In genomic region chr2:127364452-127364851, GRCm38 (mm10) we compare ENCODE assay signal across 12 mouse cellular contexts. TPM values are rescaled to one million over a fixed set of nuclear protein-coding genes. Genes with fewer than 3 reads are reported as not detected.
DNase-seq lines count a peak whose midpoint lies in the region; ATAC-seq lines count a peak whose summit lies in the region.
"Had no signal": no experiment of that assay in that cellular context is flagged by ENCODE, and none has a peak within 500 bp of the region (broad histone marks: within the 10 kb centered on the region; RNA-seq: fewer than 3 reads in every experiment).

No protein-coding gene starts in this region.

- no peak overlapping the region for H3K9ac ChIP-seq in forebrain, embryonic 11.5 days (ENCODE audit: low read length)
- no peak overlapping the region; the same call in 1 of the 2 replicates for H3K9ac ChIP-seq in forebrain, embryonic 12.5 days
- no peak overlapping the region for H3K9ac ChIP-seq in midbrain, embryonic 15.5 days
- no peak overlapping the region for H3K9ac ChIP-seq in limb, embryonic 15.5 days
- H3K9ac ChIP-seq: neural tube, embryonic 12.5 days had no signal

- H3K4me1 ChIP-seq in forebrain, embryonic 11.5 days (replicated peaks; ENCODE audit: control insufficient read depth, insufficient read depth, low read length): peaks cover 4% of the 10 kb centered on the region
- peaks cover 14% of the 10 kb centered on the region for H3K4me1 ChIP-seq in forebrain, embryonic 12.5 days
- H3K4me1 ChIP-seq in midbrain, embryonic 10.5 days: peaks cover 17% of the 10 kb centered on the region
- peaks cover 17% of the 10 kb centered on the region for H3K4me1 ChIP-seq in midbrain, embryonic 15.5 days
- peaks cover 16% of the 10 kb centered on the region for H3K4me1 ChIP-seq in limb, embryonic 15.5 days

- H3K4me3 ChIP-seq in forebrain, embryonic 11.5 days (ENCODE audit: low read depth, low read length): peak overlapping the region; percentile 37
- H3K4me3 ChIP-seq in forebrain, embryonic 12.5 days (replicated peaks): no peak overlapping the region
- H3K4me3 ChIP-seq in midbrain, embryonic 10.5 days: peak overlapping the region; percentile 59
- no peak overlapping the region for H3K4me3 ChIP-seq in midbrain, embryonic 15.5 days
- 0 out of 2 replicates have a peak overlapping the region, but pooled peaks have one; percentile 45 for H3K4me3 ChIP-seq in limb, embryonic 15.5 days

- peaks cover 43% of the 10 kb centered on the region for H3K27me3 ChIP-seq in forebrain, embryonic 11.5 days (ENCODE audit: control insufficient read depth, insufficient read depth, low read length)
- H3K27me3 ChIP-seq in forebrain, embryonic 12.5 days: peaks cover 87% of the 10 kb centered on the region
- H3K27me3 ChIP-seq in midbrain, embryonic 10.5 days (ENCODE audit: low read depth, poor library complexity, severe bottlenecking): peaks cover 78% of the 10 kb centered on the region
- H3K27me3 ChIP-seq in midbrain, embryonic 15.5 days (replicated peaks): peaks cover 66% of the 10 kb centered on the region
- peaks cover 77% of the 10 kb centered on the region for H3K27me3 ChIP-seq in limb, embryonic 15.5 days

- no peak for ATAC-seq in forebrain, embryonic 11.5 days (replicated peaks; ENCODE audit: low FRiP score)
- ATAC-seq in forebrain, embryonic 12.5 days (ENCODE audit: low FRiP score): no peak
- ATAC-seq in midbrain, embryonic 15.5 days (replicated peaks): no peak
- no peak for ATAC-seq in limb, embryonic 15.5 days (ENCODE audit: insufficient number of reproducible peaks, low FRiP score, low TSS enrichment, low read depth)

- no peak for DNase-seq in forebrain, embryonic 11.5 days (ENCODE audit: low spot score)
- no peak for DNase-seq in midbrain, embryonic 10.5 days (ENCODE audit: low spot score)
- DNase-seq in testis, postnatal 14 days (ENCODE audit: low spot score): no peak
- DNase-seq in urinary bladder, postnatal 36 days (ENCODE audit: low spot score in 2 of 2): no peak
- DNase-seq in adrenal gland, postnatal 10 days: no peak
- DNase-seq: adrenal gland, postnatal 14 days; layer of hippocampus, adult 9-11 months had no signal

- no peaks in the 10 kb centered on the region for H3K36me3 ChIP-seq in forebrain, embryonic 11.5 days (ENCODE audit: control insufficient read depth, insufficient read depth, low read length)
- H3K36me3 ChIP-seq in forebrain, embryonic 12.5 days (replicated peaks): no peaks in the 10 kb centered on the region
- H3K36me3 ChIP-seq in midbrain, embryonic 10.5 days: no peaks in the 10 kb centered on the region
- no peaks in the 10 kb centered on the region for H3K36me3 ChIP-seq in midbrain, embryonic 15.5 days (replicated peaks)
- H3K36me3 ChIP-seq in limb, embryonic 15.5 days: no peaks in the 10 kb centered on the region
- H3K36me3 ChIP-seq: neural tube, embryonic 12.5 days had no signal

- no peak overlapping the region for H3K4me2 ChIP-seq in forebrain, embryonic 11.5 days (ENCODE audit: low read depth, low read length, severe bottlenecking)
- no peak overlapping the region for H3K4me2 ChIP-seq in forebrain, embryonic 12.5 days
- H3K4me2 ChIP-seq in midbrain, embryonic 15.5 days: no peak overlapping the region
- no peak overlapping the region for H3K4me2 ChIP-seq in limb, embryonic 15.5 days

- no peaks in the 10 kb centered on the region for H3K9me3 ChIP-seq in forebrain, embryonic 11.5 days (ENCODE audit: control insufficient read depth, low read length)
- no peaks in the 10 kb centered on the region for H3K9me3 ChIP-seq in forebrain, embryonic 12.5 days
- H3K9me3 ChIP-seq in midbrain, embryonic 10.5 days (replicated peaks): no peaks in the 10 kb centered on the region
- H3K9me3 ChIP-seq in midbrain, embryonic 15.5 days: no peaks in the 10 kb centered on the region
- no peaks in the 10 kb centered on the region for H3K9me3 ChIP-seq in limb, embryonic 15.5 days
- H3K9me3 ChIP-seq: neural tube, embryonic 12.5 days had no signal

- 23% methylated on average over 8 of the region's 8 CpGs for WGBS in forebrain, embryonic 11.5 days
- 20% methylated on average over 8 of the region's 8 CpGs for whole genome bisulfite sequencing in forebrain, embryonic 12.5 days
- 23% methylated on average over 8 of the region's 8 CpGs for WGBS in midbrain, embryonic 10.5 days
- 15% methylated on average over 8 of the region's 8 CpGs for WGBS in midbrain, embryonic 15.5 days
- 13% methylated on average over 8 of the region's 8 CpGs for WGBS in limb, embryonic 15.5 days

- no peak overlapping the region for H3K27ac ChIP-seq in forebrain, embryonic 11.5 days (ENCODE audit: low read depth, low read length)
- no peak overlapping the region for H3K27ac ChIP-seq in forebrain, embryonic 12.5 days
- no peak overlapping the region for H3K27ac ChIP-seq in midbrain, embryonic 10.5 days (replicated peaks)
- no peak overlapping the region for H3K27ac ChIP-seq in midbrain, embryonic 15.5 days
- H3K27ac ChIP-seq in limb, embryonic 15.5 days: no peak overlapping the region
- H3K27ac ChIP-seq: neural tube, embryonic 12.5 days had no signal

RNA-seq across cellular contexts. Expression of gene Adra2b, which starts 1.4 kb away (rescaled TPM):
- 3.4 and 4.1 TPM in 2 replicates for polyA plus RNA-seq in forebrain, embryonic 11.5 days (2014; fragmentation: Nextera tagmentation; extraction: Ambion mirVana)
- polyA plus RNA-seq in forebrain, embryonic 12.5 days (2016; fragmentation: Nextera tagmentation; extraction: Ambion mirVana): 1.5 and 1.9 TPM in 2 replicates
- polyA plus RNA-seq in midbrain, embryonic 10.5 days (2016; fragmentation: Nextera tagmentation; extraction: Ambion mirVana): 2.6 and 2.8 TPM in 2 replicates
- polyA plus RNA-seq in midbrain, embryonic 15.5 days (2015; fragmentation: Nextera tagmentation; extraction: Ambion mirVana): 0.19 and 0.34 TPM in 2 replicates
- 0.38 and 0.48 TPM in 2 replicates for polyA plus RNA-seq in limb, embryonic 15.5 days (2015; fragmentation: Nextera tagmentation; extraction: Ambion mirVana)
- total RNA-seq in adrenal gland, postnatal 10 days (2021): 1 to 10 TPM; 2.6 to 2.7 TPM

RNA-seq across cellular contexts. Expression of gene Astl, which starts 26.0 kb away (rescaled TPM):
- not detected in 2 replicates for polyA plus RNA-seq in forebrain, embryonic 11.5 days (2014; fragmentation: Nextera tagmentation; extraction: Ambion mirVana)
- polyA plus RNA-seq in forebrain, embryonic 12.5 days (2016; fragmentation: Nextera tagmentation; extraction: Ambion mirVana): not detected in 2 replicates
- not detected in 2 replicates for polyA plus RNA-seq in midbrain, embryonic 10.5 days (2016; fragmentation: Nextera tagmentation; extraction: Ambion mirVana)
- not detected in 2 replicates for polyA plus RNA-seq in midbrain, embryonic 15.5 days (2015; fragmentation: Nextera tagmentation; extraction: Ambion mirVana)
- polyA plus RNA-seq in limb, embryonic 15.5 days (2015; fragmentation: Nextera tagmentation; extraction: Ambion mirVana): 0.12 and 0.22 TPM in 2 replicates
- under 1 TPM in 1 of 2 experiments, not detected in 1; 0.21 TPM for total RNA-seq in adrenal gland, postnatal 10 days (2021)
- total RNA-seq: adrenal gland, postnatal 14 days had no signal
- polyA plus RNA-seq: heart, postnatal 0 days; neural tube, embryonic 12.5 days had no signal

RNA-seq across cellular contexts. Expression of gene Dusp2, which starts 28.5 kb away (rescaled TPM):
- 3.9 and 5.2 TPM in 2 replicates for polyA plus RNA-seq in forebrain, embryonic 11.5 days (2014; fragmentation: Nextera tagmentation; extraction: Ambion mirVana)
- polyA plus RNA-seq in forebrain, embryonic 12.5 days (2016; fragmentation: Nextera tagmentation; extraction: Ambion mirVana): 3.9 and 4.8 TPM in 2 replicates
- polyA plus RNA-seq in midbrain, embryonic 10.5 days (2016; fragmentation: Nextera tagmentation; extraction: Ambion mirVana): 3.2 and 3.9 TPM in 2 replicates
- 11.0 TPM in 2 replicates for polyA plus RNA-seq in midbrain, embryonic 15.5 days (2015; fragmentation: Nextera tagmentation; extraction: Ambion mirVana)
- 7.4 TPM in 2 replicates for polyA plus RNA-seq in limb, embryonic 15.5 days (2015; fragmentation: Nextera tagmentation; extraction: Ambion mirVana)
- 1 to 10 TPM; 4.2 to 5.5 TPM for total RNA-seq in adrenal gland, postnatal 10 days (2021)

Comparison
In these comparisons a context has a peak if more than half of its experiments do, and no peak if none do; other contexts are left out.
1. H3K4me3 ChIP-seq: peak in forebrain, embryonic 11.5 days (single experiment), midbrain, embryonic 10.5 days (single experiment) and limb, embryonic 15.5 days (single experiment); none in forebrain, embryonic 12.5 days (single experiment) and midbrain, embryonic 15.5 days (single experiment).